Mouse (Mus musculus) NIH3T3 (cell line): ENCODE results near the gene Twf1.

Experiments
- DNase-seq: peaks from one replicate; pipeline ENCODE4 v3.0.0-alpha.2; 2012; ENCODE audit warnings: low read depth

Twf1 gene

GRCm38 (mm10) chr15:94589219-94590075, at the start of gene Twf1:
Twf1 (minus strand) TSS chr15:94589889.
- DNase-seq, result peak; percentile 99

GRCm38 (mm10) chr15:94639126-94639525, 49.4 kb upstream of the Twf1 start:
- DNase-seq, result no peak

GRCm38 (mm10) chr15:94638207-94638606, 48.5 kb upstream of the Twf1 start:
- DNase-seq, result peak; percentile 13

GRCm38 (mm10) chr15:94634524-94634923, 44.8 kb upstream of the Twf1 start:
- no peak for DNase-seq

GRCm38 (mm10) chr15:94630553-94630952, 40.9 kb upstream of the Twf1 start:
- DNase-seq, result no peak

- DNase-seq, result peak; percentile 46
Measured at GRCm38 (mm10) chr15:94628830-94629601, 39.3 kb upstream of the Twf1 start, which contains the start of gene Tmem117. Tmem117 (plus strand) TSS chr15:94629232.

GRCm38 (mm10) chr15:94628463-94628829, 38.8 kb upstream of the Twf1 start:
- no peak for DNase-seq

GRCm38 (mm10) chr15:94620909-94621308, 31.2 kb upstream of the Twf1 start:
- DNase-seq, result no peak

- DNase-seq, result peak; percentile 62
Measured at GRCm38 (mm10) chr15:94616036-94616435, 26.3 kb upstream of the Twf1 start.

- peak; percentile 41 for DNase-seq
Measured at GRCm38 (mm10) chr15:94607768-94608167, 18.1 kb upstream of the Twf1 start.

GRCm38 (mm10) chr15:94602441-94602840, 12.8 kb upstream of the Twf1 start:
- no peak for DNase-seq

- DNase-seq, result peak; percentile 82
Measured at GRCm38 (mm10) chr15:94601339-94601738, 11.7 kb upstream of the Twf1 start.

GRCm38 (mm10) chr15:94600145-94600707, 10.5 kb upstream of the Twf1 start:
- DNase-seq, result no peak

GRCm38 (mm10) chr15:94593586-94593985, 3.9 kb upstream of the Twf1 start:
- DNase-seq, result no peak

GRCm38 (mm10) chr15:94591356-94591755, 1.7 kb upstream of the Twf1 start:
- DNase-seq, result no peak

- no peak for DNase-seq
Measured at GRCm38 (mm10) chr15:94590083-94590482, 394 bp upstream of the Twf1 start.

GRCm38 (mm10) chr15:94587826-94588715, 1.6 kb downstream of the Twf1 start:
- DNase-seq, result no peak

GRCm38 (mm10) chr15:94584738-94585137, 5.0 kb downstream of the Twf1 start:
- peak; percentile 45 for DNase-seq

- no peak for DNase-seq
Measured at GRCm38 (mm10) chr15:94583153-94583552, 6.5 kb downstream of the Twf1 start.

GRCm38 (mm10) chr15:94582000-94582593, 7.6 kb downstream of the Twf1 start:
- no peak for DNase-seq

GRCm38 (mm10) chr15:94574566-94575268, 15.0 kb downstream of the Twf1 start:
- peak; percentile 39 for DNase-seq
